Mouse (Mus musculus) 3134 (cell line): Measurements from ENCODE around the gene Pkn1.

Source experiments
- DNase-seq: peaks from one replicate; pipeline ENCODE4 v3.0.0-alpha.2; 2011; ENCODE audit warnings: low spot score; ENCODE audit not compliant: insufficient read length; ENCODE audit errors: extremely low read depth

The Pkn1 gene

DNA sequence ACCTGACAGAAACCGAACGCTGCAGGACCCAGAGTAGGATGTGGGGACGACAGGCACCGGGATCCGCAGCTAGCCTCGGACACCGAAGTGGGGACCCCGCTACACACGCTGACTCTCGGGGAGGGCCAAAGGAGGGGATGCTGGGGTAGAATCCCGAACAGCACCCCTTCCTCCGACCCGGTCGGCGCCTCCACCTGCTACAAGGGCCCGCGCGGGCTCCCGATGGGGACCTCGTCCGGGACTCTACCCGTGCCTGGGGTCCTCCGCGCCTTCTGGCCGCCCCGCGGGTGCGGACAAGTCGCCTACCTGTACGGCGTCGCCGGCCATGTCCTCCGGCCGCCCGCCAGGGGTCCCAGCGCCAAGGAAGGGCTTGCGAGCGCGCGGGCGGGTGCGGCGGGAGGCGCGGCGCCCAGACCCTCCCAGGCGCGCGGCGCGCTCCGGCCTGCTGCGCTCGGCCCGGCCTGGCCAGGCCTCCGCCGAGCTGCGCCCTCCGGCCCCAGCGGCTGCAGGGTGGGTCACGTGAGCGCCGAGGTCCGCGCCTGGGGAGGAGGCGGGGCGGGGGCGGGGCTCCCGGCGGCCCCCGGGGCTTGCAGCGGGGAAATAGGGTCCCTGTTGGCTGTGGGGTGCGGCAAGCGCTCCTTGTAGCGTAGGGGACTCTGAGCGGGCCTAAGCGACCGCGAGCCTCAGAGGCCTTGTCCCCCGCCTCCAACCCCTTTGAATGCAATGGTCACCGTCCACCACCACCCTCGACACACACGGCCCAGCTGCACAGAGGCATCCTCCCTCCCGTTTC, at the start of gene Pkn1:
Gene Pkn1 (minus strand): TSS at position 519 of the 793 bp plus-strand sequence.
- DNase-seq, result peak; percentile 82

- DNase-seq, result no peak
These were observed 49.7 kb upstream of the Pkn1 start for GRCm38 (mm10) chr8:83748708-83749107.

DNA sequence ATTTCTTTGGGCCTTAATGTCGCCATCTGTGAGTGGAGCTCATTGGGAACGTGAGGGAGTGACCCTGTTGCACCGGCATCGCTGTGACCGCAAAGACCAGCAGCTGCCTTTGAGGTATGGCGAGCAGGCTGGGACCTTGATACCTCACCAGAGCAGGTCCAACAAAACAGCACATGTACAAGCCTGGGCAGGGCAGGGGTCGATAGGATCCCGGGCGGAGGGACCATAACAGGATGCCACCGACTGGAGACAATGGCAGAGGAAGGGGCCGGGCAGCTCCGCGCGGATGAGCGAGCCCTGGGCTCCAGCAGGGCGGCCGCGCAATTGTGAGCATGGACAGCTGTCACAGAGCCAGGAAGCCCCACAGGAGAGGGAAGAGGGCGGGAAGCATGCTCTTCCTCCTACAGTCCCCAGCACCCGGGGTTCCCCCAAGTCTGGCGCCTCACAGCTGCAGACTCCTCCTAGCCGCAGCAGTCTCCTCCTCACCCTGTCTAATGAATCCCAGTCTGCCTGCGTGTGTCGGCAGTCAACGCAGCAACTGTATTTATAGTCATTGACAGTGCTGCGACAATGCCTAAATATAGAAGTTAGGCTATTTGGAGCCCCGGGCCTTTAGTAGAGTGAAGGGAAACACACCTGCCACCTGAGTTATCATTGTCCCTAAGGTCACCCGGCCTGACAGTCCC, 48.8 kb upstream of the Pkn1 start:
- DNase-seq, result no peak

DNA sequence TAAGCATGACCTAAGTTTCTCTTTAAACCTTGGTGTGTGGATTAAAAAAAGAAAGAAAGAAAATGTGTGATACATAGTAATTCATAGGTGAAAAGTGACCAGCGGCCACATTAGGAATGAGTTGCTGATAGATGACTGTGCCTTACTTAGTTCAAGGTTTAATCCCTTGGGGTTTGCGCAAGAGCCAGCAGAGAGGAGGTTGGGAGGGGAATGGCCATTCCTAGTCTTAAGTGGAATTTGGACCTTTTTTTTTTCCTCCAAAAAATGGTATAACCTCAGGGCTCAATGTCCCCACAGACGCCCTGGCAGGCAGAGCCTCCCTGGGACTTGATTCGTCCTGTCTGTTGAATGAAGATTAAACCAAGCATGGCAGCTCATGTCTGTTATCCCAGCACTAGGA, 45.1 kb upstream of the Pkn1 start:
- DNase-seq, result no peak

- no peak for DNase-seq
These were observed 44.0 kb upstream of the Pkn1 start for GRCm38 (mm10) chr8:83742968-83743367.

- no peak for DNase-seq
These were observed 43.1 kb upstream of the Pkn1 start for GRCm38 (mm10) chr8:83741849-83742655.

DNA sequence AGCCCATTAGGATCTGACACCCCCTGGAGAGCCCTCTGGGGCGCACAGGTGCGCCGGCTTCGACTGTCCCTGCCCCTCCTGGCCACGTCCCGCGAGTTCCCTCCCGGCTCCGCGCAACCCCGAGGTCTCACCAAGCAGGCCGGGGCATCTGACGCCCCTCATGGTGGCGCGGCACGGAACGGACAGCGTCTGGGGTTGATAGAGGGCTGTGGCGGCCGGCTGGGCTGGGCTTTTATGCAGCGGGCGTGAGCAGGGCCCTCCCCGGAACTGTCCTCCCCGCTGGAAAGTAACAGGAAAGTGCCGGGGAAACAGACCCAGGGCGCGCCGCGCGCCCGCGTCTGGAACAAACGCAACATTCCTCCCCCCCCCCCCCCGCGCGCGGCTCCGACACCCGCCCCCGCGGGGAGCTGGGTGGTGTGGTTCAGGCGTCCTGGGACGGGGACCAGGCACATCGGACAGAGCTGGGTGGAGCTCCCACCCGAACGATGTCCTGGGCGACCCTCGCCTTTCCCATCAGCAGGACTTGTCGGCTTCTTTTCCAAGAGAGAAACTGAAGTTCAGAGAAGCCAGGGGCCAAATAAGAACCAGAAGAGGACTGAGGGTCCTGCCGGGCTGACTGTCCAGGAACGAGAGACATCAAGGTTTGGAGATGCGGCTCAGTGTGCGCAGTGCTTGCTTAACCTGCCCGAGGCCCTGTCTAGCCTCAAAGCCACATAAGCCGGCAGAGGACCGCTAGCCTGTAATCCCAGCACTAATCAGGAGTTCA, 42.2 kb upstream of the Pkn1 start, which contains the start of gene Adgre5:
Gene Adgre5 (minus strand): TSS at position 351 of the 766 bp plus-strand sequence.
- DNase-seq, result peak; percentile 64

- DNase-seq, result no peak
These were observed 41.6 kb upstream of the Pkn1 start for GRCm38 (mm10) chr8:83740586-83740975.

DNA sequence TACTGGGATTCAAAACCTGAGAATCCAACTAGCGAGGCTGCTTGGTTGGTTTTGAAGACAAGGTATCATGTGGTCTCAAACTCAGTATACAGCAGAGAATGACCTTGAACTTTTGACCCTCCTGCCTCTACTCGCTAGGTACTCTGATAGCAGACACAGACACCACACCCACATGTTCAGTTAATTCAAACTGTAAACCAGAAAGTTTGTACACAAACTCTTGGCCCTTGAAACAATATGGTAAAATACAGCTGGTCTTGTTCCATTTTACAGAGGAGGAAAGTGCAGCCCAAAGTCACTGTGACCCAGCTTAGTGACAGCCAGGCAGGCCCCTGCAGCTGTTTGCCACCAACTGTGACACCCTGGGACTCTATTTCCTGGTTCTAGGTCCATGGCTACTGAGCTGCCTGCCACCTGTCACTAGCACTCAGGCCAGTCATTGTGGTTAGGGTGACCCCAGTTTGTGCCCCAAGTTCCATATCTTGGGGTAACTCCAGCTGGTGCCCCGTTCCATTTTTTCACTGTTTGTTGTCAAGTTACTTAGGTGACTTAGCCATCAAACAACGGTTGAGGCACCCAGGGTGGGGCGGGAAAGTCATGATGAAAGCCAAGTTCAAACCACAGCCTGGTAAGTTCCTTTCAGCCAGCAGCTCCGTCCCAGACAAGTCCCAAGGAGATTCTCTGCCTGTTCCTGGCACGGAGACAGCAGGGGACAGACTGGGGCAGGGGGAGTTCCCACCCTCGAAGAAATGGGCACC, 40.9 kb upstream of the Pkn1 start:
- peak; percentile 65 for DNase-seq

DNA sequence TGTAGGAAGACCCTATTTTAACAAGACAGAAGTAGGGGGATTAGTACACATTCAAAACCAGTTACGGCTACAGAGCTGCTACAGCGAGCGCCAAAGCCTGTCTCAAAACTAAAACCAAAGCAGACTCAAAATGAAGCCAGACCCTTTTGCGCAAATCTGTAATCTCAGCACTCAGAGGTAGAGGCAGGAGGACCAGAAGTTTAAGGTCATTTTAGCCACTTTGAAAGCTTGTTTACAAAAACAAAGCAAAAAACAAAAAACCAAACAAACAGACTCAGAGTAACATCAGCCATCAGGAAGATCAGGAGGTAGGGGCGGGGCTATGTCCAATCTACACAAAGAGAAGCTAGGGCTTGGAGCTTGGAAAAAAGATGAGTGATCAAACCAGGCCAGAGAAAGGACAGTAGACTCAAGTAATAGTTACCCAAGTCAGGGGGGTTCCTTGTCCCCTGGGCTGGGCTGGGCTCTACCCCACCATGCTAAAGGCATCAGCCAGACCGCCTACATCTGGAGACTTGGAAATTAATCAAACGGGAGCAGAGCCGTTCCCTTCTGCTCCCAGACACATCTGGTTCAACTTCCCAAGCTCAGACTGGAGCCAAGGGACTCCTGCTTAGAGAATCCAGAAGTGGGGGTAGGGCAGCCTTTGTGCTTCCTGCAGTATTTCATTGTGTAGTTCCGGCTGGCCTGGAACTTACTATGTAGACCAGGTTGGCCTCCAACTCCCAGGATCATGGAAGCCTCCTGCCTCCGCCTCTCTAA, 40.2 kb upstream of the Pkn1 start:
- no peak for DNase-seq

GRCm38 (mm10) chr8:83737852-83738562, 39.0 kb upstream of the Pkn1 start:
- DNase-seq, result peak; percentile 85

DNA sequence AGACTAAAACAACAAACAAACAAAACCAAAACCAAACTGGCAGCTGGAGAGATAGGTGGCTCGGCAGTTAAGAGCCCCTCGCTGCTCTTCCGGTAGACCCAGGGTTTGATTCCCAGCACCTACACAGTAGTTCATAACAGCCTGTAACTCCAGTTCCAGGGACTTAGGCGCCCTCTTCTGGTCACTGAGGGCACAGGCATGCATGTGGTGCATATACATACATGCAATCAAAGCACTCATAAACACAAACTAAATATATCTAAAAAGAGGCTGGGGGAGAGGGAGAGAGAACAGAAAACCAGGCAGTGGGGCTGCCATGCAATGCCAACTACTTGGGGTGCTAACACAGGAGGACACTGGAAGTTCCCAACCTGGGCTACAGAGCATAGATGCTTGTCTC, 38.4 kb upstream of the Pkn1 start:
- no peak for DNase-seq

DNA sequence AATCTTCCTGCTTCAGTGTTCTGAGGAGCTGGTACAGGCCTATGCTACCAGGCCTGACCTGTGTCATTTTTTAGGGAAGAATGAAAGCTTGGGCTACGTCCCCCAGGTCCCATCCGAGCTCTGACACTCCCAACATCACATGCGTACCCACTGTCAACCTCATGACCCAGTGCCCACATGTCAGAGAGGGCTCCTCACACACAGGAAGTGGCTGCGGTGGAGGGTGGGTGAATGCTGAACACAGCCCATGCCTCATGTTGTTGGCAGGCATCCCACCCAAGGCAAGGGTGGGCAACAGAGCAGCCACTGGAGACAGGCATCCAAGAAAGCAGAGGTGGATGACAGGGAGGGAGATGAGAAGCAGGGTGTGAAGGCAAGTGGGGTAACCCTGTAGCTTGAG, 37.7 kb upstream of the Pkn1 start:
- DNase-seq, result no peak

- DNase-seq, result no peak
These were observed 33.9 kb upstream of the Pkn1 start for GRCm38 (mm10) chr8:83732919-83733318.

GRCm38 (mm10) chr8:83731906-83732305, 32.9 kb upstream of the Pkn1 start:
- DNase-seq, result no peak

- DNase-seq, result no peak
These were observed 30.2 kb upstream of the Pkn1 start for GRCm38 (mm10) chr8:83729009-83729807.

DNA sequence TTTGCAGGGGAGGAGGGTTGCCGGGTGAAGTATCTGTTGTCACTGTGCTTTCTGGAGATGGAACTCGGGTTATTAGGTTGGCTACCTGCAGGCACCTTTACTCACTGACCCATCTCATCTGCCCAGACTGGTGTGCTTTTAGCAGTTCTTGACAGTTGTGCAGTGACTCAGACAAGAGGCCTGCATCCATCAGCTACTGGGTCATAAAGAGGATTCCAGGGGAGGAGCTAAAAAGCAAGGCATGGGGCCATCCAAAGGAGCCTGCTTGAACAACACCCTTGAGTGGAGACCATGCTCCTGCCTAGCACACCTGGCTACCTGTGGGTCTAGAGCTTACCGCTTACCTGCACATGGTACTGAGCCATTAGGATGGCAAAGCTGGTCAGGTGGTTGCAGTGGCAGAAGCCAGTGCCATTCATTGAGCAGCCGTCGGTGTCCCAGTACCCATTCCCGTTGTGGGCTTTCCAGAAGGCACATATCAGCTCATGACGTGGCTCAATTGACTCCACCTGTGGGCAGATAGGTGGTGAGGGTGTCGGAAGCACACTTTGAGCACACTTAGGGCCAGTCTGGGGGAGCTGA, 26.6 kb upstream of the Pkn1 start:
- DNase-seq, result no peak
